Mouse (Mus musculus) right cerebral cortex, postnatal 14 days (tissue): ENCODE results near the gene Dap.

Experiments
- DNase-seq: peaks from one replicate; pipeline ENCODE4 v3.0.0; 2022

Dap gene

DNA sequence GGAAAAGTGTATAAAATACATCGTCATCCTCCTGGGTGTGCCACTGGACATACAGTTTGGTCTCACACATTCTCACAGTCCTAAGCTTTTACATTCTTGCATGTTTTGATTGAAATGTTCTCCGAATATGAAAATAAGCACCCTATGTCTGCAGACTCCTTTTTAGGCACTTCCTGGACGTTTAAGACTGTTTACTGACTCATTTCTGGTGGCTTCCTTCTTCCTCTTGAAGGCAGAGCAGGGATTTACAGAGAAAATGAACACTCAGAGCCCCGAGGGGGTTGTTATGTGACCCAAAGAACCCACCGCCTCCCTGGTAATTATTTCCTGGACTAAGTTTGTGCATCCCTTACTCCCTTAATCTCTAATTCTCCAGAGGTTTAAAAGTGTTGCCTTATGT, 13.8 kb downstream of the Dap start:
- no peak for DNase-seq

DNA sequence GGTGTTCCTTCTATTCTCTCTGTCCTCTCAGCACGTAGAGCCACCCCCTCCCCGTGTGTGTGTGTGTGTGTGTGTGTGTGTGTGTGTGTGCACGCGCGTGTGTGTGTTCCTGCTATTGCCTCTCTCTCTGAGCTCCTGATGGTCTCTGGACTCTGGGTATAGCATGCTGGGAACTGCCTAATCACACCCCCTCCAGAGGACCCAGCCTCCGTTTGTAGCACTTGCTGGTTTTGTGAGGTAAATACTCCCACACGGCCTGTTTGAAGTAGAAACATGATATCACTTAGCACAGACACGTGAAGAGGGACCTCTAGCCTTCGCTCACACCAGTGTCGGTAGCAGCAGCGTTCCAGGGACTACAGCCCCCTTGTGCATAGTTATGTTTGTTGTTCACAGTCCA, 14.5 kb downstream of the Dap start:
- no peak for DNase-seq

DNA sequence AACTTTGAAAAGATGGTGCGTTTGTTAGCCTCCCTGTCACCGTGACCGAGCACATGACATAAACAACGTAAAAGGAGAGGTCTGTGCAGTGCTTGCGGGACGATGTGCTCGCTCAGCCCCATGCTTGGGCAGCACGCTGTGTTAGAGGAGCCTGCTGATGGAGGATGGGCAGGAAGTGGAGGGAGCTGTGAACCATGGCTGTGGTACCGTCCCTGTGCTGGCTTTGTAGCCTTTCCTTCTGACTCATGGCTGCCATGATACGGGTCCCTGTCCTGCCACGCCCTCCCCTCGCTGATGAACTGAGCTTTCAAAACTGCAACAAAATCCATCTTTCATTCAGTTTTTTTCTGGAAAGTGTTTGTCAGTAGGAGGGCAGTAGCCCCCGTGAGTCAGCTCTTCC, 15.6 kb downstream of the Dap start:
- DNase-seq = no peak

DNA sequence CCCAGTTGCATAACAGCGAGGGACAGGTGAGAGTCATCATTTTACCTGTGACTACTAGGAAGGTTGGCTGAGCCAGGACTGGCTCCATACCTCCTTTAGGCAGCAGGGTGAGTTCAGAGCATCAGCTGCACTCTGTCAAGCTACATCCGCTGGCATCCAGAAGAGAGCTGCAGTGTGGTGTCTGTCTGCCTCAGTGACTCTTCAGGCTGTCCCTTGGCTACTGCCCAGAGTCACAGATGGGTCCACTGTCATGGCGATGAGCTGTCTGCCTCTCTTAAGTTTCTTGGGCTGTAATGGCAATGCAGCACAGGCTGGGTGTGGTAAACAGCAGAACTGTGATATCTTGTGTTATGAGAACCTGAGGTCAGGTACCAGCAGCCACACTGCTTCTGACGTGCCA, 16.1 kb downstream of the Dap start:
- DNase-seq = no peak

DNA sequence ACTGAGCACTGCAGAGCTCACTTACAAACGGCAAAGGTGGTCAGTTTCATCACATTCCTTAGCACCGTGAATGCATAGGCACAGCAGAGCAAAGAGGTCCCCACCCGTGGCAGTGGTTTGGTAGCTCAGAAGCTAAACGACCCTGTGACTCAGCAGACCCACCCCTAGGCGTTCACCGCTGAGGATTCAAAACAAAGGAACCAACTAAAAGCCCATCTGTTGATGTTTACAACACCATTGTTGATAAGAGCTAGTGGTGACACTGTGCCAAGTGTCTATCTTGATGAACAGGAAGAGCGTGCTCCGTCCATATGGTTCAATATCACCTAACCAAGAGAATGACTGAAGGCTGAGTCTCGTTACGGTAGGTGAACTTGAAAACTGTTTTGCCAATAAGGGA, 19.1 kb downstream of the Dap start:
- DNase-seq = no peak

DNA sequence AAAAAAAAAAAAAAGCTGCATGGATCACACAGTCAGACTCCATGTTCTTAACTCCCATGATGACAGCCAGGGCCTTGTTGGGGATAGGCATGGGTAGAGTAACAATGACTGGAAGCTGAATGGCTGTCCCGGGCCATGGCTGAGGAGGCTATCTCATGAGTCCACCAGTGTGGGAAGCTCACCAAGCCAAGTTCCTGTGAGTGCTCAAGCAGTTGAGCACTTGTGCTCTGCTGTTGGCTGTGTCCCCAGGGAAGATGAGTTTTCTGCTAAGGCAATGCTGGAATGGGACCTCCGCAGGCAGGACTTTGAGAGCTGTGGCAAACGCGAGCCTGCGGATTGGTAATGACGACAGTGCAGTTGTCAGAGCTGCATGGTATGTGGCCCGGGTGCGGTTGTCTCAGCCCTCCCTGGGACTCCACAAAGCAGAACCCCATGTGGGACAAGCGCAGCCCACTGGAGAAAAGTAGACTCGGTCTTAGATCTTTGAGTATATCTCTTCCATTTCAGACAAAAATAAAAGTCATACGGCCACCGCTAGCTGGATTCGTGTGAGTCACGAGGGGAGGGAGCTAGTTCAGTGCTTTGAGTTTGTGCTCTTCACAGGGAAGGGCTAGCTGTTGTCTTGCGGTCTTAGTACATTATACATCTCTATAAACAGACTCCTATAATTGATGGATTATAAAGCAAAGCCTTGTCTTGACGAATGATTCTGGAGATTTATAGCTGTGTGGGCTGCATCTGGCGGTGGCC, 20.8 kb downstream of the Dap start:
- no peak for DNase-seq

DNA sequence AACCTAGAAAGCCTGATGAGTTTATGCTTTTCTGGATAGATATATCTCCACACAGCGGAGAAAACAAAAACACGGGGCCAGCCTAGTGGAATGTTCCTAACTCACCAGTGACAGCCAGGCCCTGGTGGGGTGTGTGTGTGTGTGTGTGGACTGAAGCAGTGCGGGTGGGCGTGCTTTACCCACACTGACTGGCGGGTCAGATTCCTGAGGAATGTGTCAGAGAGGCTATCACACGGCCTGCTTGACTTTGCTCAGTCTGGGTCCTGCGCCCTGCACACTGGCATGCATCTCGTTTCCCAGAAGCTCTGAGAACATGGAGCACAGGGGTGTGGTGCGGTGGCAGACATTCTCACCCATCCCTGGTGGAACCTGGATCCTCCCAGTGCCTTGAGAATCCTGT, 21.8 kb downstream of the Dap start:
- no peak for DNase-seq

DNA sequence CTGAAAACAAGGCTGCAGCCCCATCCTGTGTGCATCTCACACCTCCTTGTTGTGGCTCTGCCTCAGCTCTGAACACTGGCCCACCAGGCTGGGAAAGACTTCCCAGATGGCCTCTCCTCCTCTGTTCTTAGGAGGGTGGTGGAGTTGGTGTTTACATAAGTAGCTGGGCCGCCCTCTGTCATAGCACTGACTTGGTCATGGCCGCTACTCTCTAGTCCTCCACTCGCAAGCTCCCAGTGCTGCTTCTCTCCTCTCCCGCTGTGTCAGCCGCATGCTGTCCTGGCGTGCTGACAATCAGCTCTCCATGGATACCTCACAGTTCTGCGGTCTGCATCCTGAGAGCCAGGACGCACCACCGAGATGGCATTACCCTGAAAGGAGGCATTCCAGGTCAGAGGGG, 22.9 kb downstream of the Dap start:
- DNase-seq = peak; percentile 47

DNA sequence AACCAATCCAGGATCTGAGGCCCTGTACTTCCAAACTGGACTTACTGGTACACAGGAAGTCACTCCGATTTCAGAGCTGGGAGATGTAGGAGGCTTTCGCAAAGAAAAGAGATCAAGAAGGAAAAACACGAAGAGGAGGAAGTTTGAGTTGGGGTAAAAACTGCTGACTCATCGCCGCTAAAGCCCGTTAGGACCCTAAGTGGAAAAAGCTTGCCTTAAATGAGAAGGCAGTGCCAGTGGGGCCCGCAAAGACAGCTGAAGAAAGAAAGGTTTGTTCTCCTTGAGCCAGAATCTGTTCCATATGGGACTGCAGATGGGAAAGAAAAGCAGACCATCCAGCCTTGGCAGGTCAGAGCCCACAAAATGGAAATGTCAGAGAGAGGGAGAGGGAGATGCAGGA, 24.8 kb downstream of the Dap start:
- DNase-seq = no peak

DNA sequence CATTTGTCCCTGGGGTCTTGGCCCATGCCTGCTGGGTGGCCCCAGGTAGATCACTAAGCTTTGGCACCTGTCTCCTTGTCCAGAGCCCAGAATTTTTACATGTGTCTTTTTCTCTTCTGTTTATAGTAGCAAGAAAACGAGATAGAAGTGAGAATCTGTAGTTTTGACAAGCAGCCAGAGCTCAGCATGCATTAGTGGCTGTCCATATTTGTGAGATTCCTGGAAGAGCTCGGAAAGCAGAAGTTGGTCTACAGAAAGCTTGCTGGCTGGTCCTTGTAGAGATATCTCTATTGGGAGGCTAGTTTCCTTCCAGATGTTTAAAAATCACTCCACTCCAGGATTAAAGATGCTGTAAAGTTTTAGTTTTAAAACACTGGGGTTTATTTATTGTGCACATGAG, 25.9 kb downstream of the Dap start:
- no peak for DNase-seq

DNA sequence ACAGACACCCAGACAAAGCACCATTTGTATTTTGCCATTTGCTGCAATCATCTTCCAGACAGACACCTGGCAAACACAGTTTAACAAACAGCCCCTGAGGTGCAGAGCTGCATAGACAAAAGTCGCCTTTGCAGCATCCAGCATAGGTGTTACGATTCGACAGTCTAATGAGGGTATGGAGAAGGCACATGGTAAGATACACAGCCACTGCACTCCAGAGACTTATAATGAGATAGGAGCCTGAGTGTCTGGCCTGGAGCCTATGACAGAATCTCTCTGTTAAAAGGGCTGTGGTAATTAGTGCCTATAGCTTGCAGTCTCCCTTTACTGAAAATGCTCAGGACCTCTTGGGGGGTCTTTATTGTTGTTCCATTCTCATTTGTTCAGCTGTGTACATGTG, 26.6 kb downstream of the Dap start:
- DNase-seq = no peak

DNA sequence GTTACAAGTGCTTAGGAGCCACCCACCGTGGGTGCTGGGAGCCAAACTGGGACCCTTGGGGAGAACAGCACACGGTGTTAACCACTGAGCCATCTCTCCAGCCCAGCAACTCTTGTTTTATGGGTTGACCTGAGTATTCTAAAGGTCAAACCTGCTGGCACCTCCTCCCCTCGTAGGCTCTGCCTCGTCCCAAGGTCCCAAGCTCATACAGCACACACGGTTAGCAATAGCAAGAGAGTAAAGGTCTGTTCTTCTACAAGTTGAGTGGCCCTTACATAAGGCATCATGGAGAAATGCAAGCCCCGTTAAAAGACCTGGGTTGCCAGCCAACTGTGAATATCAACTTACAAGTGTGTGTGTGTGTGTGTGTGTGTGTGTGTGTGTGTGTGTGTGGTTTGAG, 27.1 kb downstream of the Dap start:
- DNase-seq = no peak

DNA sequence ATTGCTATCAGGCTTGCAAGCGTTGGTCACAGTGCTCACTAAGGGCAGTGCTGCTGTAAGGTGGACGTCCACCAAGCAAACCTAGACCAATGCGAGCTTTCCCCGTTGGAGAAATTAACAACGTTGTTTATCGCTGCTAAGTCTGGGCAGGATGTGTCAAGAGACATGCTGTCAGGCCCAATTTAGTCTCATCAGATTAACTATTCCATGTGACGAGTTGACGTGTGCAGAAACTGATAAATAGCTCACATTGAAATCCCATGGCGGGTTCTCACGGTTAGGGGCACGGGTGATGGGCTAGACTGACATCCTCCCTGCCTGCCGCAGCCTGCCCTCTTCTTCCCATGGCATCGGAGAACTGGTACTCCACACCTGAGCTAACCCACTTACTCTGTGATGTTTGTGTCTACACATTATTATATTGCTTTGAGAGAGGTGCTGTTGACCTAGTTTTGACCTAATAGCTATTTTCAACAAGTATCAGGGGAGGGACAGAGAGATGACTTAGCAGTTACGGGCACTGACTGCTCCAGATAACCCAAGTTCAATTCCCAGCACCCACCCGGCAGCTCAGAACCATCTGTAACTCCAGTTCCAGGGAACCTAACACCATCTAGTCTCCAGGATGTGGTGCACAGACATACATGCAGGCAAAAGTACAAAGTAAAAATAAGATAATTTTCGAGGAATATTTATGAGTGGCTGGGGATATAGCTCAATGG, 28.6 kb downstream of the Dap start:
- no peak for DNase-seq

DNA sequence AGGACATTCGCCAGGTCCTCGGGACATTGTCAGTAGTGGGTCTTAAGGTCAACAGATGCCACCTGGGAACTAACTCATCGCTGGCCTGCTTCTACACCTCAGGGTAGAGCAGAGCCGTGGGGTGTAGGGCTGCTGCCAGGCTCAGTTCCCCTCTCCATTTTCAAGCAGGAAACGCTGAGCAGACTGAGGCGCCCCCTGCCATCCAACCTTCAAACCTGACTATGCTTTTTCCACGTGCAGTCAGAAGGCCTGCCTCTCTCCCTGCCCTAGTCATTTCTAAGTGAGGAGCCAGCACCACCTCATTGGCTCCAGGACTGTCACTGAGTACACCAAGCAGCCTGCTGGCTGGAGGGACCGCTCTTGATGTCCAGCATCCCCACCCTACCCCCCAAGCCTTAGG, 29.3 kb downstream of the Dap start:
- no peak for DNase-seq

DNA sequence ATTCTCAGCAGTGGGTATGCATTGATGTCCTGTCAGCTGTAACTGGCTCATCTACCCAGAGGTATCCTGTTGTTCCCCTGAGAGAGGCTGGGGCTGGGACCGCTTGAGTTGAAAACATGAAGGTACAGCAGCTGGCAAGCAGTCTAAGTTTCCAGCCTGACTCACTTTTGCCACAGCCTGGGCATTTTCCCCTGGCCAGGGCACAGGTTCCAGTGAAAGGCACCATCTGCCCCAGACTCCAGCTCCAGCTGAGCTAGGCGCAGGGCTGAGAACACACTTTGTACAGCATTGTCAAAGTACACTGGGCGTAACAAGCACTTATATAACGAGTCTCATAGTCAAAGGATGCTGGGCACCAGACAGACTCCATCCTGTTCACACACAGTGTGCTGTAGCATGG, 29.8 kb downstream of the Dap start:
- no peak for DNase-seq

DNA sequence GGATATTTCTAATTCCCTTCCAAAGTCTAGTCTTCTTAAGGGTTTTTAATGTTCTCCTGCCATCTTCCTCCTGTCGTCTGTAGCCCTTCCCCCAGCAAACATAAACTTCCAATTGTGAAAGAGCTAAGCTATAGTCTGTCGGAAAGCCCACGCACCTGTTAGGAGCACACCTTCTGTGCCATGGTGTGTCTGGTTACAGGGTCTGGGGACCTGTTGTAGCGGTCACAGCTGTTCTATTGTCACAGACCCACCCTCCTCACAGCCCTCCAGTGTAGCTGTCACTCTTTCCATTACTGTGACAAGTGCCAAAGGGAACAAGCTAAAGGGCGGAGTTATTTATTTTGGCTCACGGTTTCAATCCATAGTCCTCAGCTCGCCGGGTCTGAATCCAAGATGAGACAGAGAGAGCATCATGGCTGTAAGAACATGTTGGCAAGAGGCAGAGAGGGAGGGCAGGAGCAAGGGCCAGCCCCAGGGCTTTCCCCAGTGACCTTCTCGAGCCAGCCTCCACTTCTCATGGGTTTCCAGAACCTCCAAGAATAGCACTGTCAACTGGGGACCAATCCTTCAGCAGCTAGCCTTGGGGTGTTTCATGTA, 30.9 kb downstream of the Dap start:
- DNase-seq = no peak

DNA sequence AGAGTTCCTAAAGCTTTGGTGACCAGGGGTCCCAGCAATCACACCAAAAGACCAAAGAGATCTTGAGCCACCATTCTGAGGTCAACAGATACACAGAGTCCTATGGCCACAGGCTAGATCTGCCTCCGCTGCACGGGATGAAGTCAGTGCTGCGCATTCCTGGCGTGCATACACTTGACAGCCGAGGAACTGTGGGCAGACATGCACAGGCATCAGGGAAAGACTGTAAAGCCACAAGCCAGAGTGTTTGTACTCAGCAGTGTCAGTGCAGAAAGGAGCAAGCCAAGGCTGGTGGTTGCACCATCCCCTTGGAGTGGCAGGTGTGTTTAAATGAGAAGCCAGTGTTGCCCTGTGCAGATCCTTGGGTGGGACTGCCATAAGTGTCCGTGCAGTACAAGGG, 31.6 kb downstream of the Dap start:
- no peak for DNase-seq

DNA sequence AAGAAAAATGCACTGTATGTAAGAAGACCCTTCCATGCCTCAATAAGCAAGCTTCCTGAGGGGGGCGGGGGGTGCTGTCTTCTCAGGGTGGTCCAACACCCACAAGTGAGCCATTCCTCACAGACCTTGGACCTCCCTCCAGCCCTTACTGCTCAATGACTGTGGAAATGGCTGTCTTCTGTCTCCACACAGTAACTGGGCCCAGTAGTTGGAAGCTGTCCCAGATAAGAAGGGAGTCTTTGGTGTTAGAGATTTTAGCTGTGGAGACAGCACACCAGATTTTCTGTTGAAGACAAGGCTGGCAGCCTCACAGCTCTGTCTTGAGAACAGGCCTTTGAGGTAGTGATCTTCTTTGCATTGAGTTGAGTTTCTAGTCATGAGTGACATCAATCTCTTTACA, 33.2 kb downstream of the Dap start:
- no peak for DNase-seq

DNA sequence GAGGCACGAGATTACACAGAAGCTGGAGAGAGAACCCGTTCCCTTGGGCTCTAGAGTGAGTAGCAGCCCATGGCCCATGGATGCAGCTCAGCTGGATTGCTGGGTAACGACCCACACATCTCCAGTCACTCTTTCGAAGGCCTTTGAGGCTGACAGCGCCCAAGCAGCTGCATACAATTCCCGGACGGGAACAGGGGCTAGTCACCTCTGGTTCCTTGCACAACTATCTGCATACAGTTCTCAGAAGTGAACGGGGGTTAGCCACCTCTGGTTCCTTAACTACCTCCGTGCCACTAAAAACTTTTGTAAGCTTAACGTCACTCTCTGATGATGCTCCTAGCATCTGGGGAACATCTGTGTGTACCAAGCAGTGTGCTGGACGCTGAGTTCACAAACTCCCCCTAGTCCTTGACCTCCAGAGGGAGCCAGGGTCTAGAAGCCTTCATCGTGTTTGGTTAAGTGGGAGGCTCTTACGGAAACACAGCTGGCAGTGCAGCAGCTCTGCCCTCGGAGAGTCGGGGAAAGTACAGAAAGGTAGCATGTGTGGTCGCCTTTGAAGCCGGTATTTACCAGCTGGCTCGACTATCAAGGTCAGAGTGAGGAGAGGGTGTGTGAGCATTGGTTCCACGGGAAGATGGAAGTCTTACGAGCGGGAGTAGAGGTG, 34.0 kb downstream of the Dap start:
- no peak for DNase-seq

DNA sequence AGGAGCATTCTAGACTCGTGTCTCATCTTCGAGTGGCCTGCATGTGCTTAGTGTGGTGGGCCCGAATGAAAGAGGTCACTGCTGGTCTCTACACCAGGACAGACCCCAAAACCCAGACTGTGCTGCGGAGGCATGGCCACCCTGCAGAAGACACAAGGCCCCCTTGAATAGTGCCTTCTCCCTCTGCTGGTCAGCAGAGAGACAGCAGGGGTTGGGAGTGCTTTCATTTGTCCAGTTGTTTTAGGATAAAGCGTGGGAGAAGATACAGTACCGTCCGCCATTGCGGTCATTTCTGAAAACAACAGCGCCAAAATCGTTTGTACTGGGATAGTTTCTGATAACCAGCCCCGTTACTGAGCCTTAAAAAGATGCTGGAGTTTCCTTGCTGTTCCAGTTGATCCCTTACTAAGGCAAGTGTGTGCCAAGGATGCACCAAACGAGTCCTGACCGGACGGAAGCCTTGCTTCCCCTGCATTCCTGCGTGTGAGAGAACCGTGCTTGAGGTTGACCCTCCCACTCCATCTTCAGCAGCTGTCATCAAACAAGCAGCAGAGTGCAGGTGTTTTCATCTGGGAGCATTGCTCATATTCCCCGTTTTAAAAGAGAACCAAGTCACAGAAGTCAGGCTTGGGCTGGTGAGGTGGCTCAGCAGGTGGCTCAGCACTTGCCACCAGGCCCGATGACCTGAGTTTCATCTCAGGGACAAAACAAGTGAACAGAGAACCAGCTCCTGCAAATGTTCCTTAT, 34.8 kb downstream of the Dap start:
- no peak for DNase-seq

DNA sequence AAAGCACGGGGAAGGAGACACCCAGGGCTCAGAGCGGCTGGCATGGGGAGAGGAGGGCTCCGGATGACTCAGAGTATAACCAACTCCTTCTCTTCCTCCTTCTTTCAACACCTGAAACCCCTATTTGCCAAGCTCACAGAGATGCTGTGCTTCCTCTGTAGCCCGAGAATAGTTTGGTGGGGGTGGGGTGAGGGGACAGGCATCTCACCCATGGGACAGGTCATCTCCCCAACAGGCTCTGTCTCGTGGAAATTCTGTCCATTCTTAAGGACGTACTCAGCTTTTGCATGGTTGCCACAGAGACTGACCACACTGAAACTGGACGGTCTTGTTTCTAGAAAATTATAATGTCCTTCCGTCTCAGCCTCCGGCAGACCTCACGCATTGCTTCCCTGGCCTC, 37.0 kb downstream of the Dap start:
- no peak for DNase-seq

DNA sequence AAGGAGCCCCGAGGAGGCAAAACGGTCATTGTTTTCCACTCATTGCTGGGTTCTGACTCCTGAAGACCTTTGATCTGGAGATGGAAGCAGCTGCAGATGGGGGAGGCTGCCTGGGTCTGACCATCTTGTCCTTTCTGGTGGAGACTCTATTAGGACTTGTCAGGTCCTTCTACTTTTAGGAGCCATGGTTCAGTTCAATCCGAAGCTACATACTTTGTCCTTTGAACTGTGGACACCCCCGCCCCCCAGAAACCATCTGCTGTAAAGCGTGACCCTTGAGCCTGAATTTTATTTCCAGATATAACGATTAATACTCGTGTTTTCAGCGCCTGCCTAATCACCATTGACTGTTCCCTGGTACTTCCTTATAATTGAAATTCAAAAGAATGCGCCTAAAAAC, 38.2 kb downstream of the Dap start:
- no peak for DNase-seq

DNA sequence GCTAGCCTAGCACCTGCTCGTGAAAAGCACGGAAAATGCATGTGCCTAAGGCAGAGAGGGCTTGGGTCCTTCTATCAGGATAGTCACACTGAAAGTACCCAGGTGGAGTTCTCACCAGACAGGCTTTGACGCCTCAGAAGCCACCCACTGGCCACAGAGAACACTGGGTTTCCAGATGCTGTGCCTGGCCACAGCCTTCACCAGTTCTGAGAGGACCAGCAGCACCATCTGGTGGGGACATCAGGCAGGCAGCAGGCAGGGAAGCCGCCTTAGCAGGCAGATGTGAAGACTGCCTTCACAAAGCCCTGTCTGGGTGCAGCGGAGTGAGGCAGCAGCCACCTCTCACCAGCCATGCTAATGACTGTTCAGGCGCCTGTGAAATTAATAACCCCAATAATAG, 40.7 kb downstream of the Dap start:
- peak; percentile 85 for DNase-seq
